Mouse (Mus musculus) liver, embryonic 14.5 days (tissue): ENCODE measurements at regions not wholly inside any gene's neighbourhood (a gene's known extent, or its start where the extent isn't known, plus 50 kb on each side); places are given as distances from the start of the nearest gene placed in this dataset.

Source experiments
- ATAC-seq: fragments of 200-750 bp; cut with Nextera tagmentation; 2 replicates; pipeline ENCODE4 v1.8.0; 2017; ENCODE audit warnings: moderate number of reproducible peaks, mild to moderate bottlenecking, moderate library complexity; ENCODE audit not compliant: insufficient read depth
- DNase-seq, 3 experiments: peaks; one replicate each; pipeline ENCODE4 v3.0.0-alpha.2; 2012 to 2013; ENCODE audit warnings: low read depth in 3 of 3, low spot score in 3 of 3
- H3K27ac ChIP-seq: fragments of 300-500 bp; sonication (generic); 2 replicates; pipeline ENCODE4 v1.5.1; 2014; ENCODE audit warnings: moderate library complexity, mild to moderate bottlenecking, control low read depth, inconsistent platforms
- H3K27me3 ChIP-seq: fragments of 300-500 bp; sonication (generic); 2 replicates; pipeline ENCODE4 v1.6.1; 2014; ENCODE audit warnings: mild to moderate bottlenecking, low read length, moderate library complexity; ENCODE audit not compliant: control insufficient read depth, insufficient read depth
- H3K36me3 ChIP-seq: fragments of 300-500 bp; sonication (generic); replicated peaks from 2 replicates; pipeline ENCODE4 v1.6.1; 2014; ENCODE audit warnings: low read depth; ENCODE audit not compliant: control insufficient read depth, insufficient read depth
- H3K4me1 ChIP-seq, 2 experiments: fragments of 200-500 bp in 1 of 2; fragments of 300-500 bp in 1 of 2; sonication (generic) in 1 of 2; replicated peaks; 2 replicates each; pipeline ENCODE4 v1.6.1; 2012 to 2014; ENCODE audit warnings: antibody characterized with exemption in 1 of 2, inconsistent platforms in 1 of 2, low read length in 1 of 2; ENCODE audit not compliant: control insufficient read depth in 2 of 2, insufficient read depth in 2 of 2
- H3K4me2 ChIP-seq: fragments of 300-500 bp; sonication (generic); 2 replicates; pipeline ENCODE4 v1.6.1; 2014; ENCODE audit warnings: low read depth, mild to moderate bottlenecking, control low read depth, moderate library complexity
- H3K4me3 ChIP-seq, 2 experiments: fragments of 200-500 bp in 1 of 2; fragments of 300-500 bp in 1 of 2; sonication (generic) in 1 of 2; 2 replicates each; pipeline ENCODE4 v1.5.1; 2012 to 2014; ENCODE audit warnings: low read depth in 2 of 2, low read length in 2 of 2, mild to moderate bottlenecking in 2 of 2, control low read depth in 1 of 2, inconsistent platforms in 1 of 2, moderate library complexity in 1 of 2; ENCODE audit not compliant: insufficient read depth in 1 of 2
- H3K9ac ChIP-seq: fragments of 300-500 bp; sonication (generic); replicated peaks from 2 replicates; pipeline ENCODE4 v1.6.1; 2014; ENCODE audit warnings: mild to moderate bottlenecking, control low read depth, moderate library complexity
- H3K9me3 ChIP-seq: fragments of 300-500 bp; sonication (generic); 2 replicates; pipeline ENCODE4 v1.6.1; 2016; ENCODE audit warnings: low read length, mixed read lengths; ENCODE audit not compliant: control insufficient read depth
- CTCF ChIP-seq: IDR thresholded peaks from 2 replicates; pipeline ENCODE4 v1.5.1; 2016; ENCODE audit warnings: antibody characterized with exemption, low read depth, control low read depth
- EP300 ChIP-seq: IDR thresholded peaks from 2 replicates; pipeline ENCODE4 v1.6.1; 2016; ENCODE audit warnings: antibody characterized with exemption, low read depth
- WGBS: fragments of 180-500 bp; shearing (Covaris S2); extraction: QIAGEN DNeasy Blood & Tissue Kit; methylation state at CpG from one replicate; pipeline ENCODE4 v1.1.7; 2014; ENCODE audit not compliant: insufficient replicate concordance; 5-methylcytosine and 5-hydroxymethylcytosine counted together

DNA sequence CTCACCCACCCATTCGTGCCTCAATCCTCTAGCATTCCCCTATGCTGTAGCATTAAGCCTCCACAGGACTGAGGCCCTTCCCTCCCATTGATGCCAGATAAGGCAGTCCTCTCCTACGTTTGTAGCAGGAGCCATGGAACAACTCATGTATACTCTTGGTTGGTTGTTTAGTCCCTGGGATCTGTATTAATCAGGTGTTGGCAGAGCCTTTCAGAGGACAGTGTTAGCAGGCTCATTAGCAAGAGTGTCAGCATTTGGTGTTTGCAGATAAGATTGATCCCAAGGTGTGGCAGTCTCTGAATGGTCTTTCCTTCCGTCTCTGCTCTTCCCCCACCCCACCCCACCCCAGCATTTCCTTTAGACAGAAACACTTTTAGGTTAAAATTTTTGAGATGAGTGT, 258.9 kb upstream of the Zfp960 start:
- Histone ChIP-seq H3K4me3 (no peak overlapping the region), H3K4me1 (no peaks in the 10 kb centered on the region), H3K9me3 (no peaks in the 10 kb centered on the region), H3K27me3 (no peaks in the 10 kb centered on the region), H3K4me2 (no peak overlapping the region), H3K9ac (no peak overlapping the region), H3K36me3 (no peaks in the 10 kb centered on the region), H3K27ac (no peak overlapping the region)
- WGBS, result 12% methylated on average over 3 of the region's 3 CpGs
- TF ChIP-seq CTCF (no peak), EP300 (0 out of 2 replicates have a peak, but pooled peaks have one; percentile 26)
- DNase-seq (peak; percentile 1 to 23 (median 9)), ATAC-seq (peak; percentile 97)

DNA sequence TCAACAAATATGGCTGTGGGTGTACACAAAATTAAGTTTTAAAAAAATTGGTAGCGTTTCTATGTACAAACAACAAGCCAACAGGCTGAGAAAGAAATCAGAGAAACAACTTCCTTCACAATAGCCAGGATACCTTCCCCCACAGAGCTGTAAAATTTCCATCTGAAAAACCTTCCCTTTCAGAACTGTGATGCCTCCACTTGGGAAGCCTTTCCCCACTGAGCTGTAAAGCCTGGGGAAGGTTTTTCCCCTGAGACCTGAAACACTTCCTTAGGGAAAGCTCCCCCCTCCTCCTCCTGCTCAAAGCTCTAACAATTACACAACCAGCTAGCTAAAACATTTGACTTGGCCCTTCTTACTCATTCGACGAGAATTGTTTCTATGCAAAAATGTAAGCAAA, 245.5 kb upstream of the Zfp960 start:
- WGBS, result 25% methylated on average over 3 of the region's 3 CpGs
- Histone ChIP-seq H3K4me2 (no peak overlapping the region), H3K9ac (no peak overlapping the region), H3K4me1 (no peaks in the 10 kb centered on the region), H3K27ac (no peak overlapping the region), H3K4me3 (no peak overlapping the region), H3K36me3 (no peaks in the 10 kb centered on the region), H3K9me3 (no peaks in the 10 kb centered on the region), H3K27me3 (no peaks in the 10 kb centered on the region)
- TF ChIP-seq CTCF (no peak), EP300 (no peak)
- ATAC-seq (no peak), DNase-seq (no peak)

DNA sequence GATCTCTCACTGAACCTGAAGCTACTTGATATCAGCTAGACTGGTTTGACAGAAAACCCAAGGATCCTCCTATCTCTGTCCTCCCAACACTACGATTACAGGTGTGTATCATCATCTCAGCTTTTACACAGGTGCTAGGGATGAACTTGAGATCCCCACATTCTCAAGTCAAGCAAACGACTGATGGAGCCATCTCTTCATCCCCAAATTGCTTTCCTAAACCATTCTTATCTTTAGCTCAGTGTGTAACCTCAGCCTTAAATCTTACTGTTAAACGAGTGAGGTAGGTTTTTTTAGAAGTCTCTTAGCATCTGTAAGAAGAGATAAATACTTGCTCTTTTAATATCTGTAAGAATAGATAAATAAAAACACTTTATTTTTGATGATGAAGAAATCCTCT, 242.2 kb upstream of the Zfp960 start:
- Histone ChIP-seq H3K4me3 (no peak overlapping the region), H3K27ac (no peak overlapping the region), H3K9me3 (no peaks in the 10 kb centered on the region), H3K27me3 (no peaks in the 10 kb centered on the region), H3K36me3 (no peaks in the 10 kb centered on the region), H3K9ac (no peak overlapping the region), H3K4me2 (no peak overlapping the region), H3K4me1 (no peaks in the 10 kb centered on the region)
- TF ChIP-seq EP300 (no peak), CTCF (no peak)
- WGBS, result 55% methylated on average over 3 of the region's 3 CpGs
- no peak for ATAC-seq
- no peak for DNase-seq

DNA sequence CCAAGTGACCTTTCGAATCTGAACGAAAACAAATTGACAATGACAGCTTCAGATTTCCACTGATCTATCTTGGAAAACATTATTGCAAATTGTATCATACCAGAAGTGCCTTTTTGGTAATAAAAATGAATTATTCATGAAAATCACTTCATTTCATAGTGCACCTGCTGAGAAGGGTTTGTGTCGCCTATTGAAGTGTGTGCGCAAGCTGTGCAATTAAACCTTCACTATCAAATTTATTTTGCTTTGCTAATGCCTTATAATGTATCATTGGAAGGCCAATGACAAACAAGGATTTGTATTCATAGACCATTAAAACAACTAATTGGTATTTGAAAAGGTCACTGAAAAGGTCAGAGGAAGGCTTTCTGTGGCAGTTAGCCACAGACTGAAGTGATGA, 224.8 kb upstream of the Zfp960 start:
- Histone ChIP-seq H3K9me3 (no peaks in the 10 kb centered on the region), H3K27me3 (no peaks in the 10 kb centered on the region), H3K4me1 (no peaks in the 10 kb centered on the region), H3K36me3 (no peaks in the 10 kb centered on the region), H3K4me2 (no peak overlapping the region), H3K9ac (no peak overlapping the region), H3K27ac (no peak overlapping the region), H3K4me3 (no peak overlapping the region)
- ATAC-seq (no peak), DNase-seq (no peak)
- WGBS, result 77% methylated on average over 4 of the region's 4 CpGs
- TF ChIP-seq EP300, result no peak

DNA sequence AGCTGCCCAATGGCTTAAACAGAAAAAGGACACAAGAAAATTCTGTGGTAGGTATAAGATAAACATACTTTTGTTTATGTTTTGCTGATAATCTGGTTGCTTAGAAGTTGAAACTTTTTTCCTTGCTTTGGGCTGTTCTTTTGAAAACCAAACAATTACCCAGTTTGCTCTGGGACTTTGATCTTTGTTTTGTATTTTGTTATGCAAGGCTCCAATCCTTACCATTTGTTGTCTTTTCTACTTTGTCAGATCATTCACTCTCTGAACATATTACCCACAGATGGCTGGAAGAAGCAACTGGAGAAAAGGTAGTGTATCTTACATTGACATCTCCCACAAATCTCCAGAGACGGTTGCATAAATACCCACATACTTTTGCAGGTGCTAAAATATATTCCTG, 203.1 kb upstream of the Zfp960 start:
- ATAC-seq (no peak), DNase-seq (no peak)
- Histone ChIP-seq H3K27ac (no peak overlapping the region), H3K4me2 (no peak overlapping the region), H3K36me3 (no peaks in the 10 kb centered on the region), H3K4me1 (no peaks in the 10 kb centered on the region), H3K27me3 (no peaks in the 10 kb centered on the region), H3K9ac (no peak overlapping the region), H3K4me3 (no peak overlapping the region), H3K9me3 (no peaks in the 10 kb centered on the region)
- TF ChIP-seq CTCF (no peak), EP300 (no peak)
- WGBS, result 39% methylated on average over 1 of the region's 1 CpGs

DNA sequence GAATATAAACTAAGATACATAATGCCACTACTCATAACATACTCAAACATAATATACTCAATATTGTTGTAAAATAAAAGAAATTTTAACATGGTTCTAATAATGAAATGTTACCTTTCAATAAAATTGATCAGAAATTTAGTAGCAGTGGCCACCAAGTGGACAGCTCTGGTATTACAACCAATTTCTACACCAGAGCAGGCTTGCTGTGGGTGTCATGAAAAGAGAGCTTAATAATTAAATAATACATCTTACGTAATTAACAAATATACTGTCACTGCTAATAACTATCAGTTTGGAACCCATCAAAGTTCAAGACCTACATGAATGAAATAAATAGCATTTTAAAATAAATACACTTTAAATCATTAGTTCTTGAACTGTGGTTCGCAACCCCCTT, 163.1 kb upstream of the Zfp960 start:
- Histone ChIP-seq H3K9me3 (no peaks in the 10 kb centered on the region), H3K4me3 (no peak overlapping the region), H3K4me2 (no peak overlapping the region), H3K4me1 (no peaks in the 10 kb centered on the region), H3K27ac (no peak overlapping the region), H3K36me3 (no peaks in the 10 kb centered on the region), H3K9ac (no peak overlapping the region), H3K27me3 (no peaks in the 10 kb centered on the region)
- TF ChIP-seq CTCF (peak; percentile 32; the same call in 1 of the 2 replicates), EP300 (no peak)
- 46% methylated on average over 2 of the region's 2 CpGs for WGBS
- ATAC-seq, result no peak
- DNase-seq, result no peak
